Mouse (Mus musculus): Measurements from ENCODE around the gene Bcas3.
"Not testable (repeated sequence)": the region's sequence is repeated elsewhere in the genome, so short reads cannot be mapped to it uniquely, and the experiment has no call there.

Bcas3 gene

GRCm38 (mm10) chr11:85712026-85712804 is 359.2 kb downstream of the Bcas3 start:
- DNase-seq (ENCODE audit: low spot score in 2 of 2), result no peak

GRCm38 (mm10) chr11:85712860-85713813 is 360.2 kb downstream of the Bcas3 start:
- peak; percentile 59 to 68 for DNase-seq (ENCODE audit: low spot score in 2 of 2)

GRCm38 (mm10) chr11:85713814-85714208 is 360.8 kb downstream of the Bcas3 start:
- no peak for DNase-seq (ENCODE audit: low spot score in 2 of 2)

GRCm38 (mm10) chr11:85714312-85714931 is 361.5 kb downstream of the Bcas3 start:
- no peak for DNase-seq (ENCODE audit: low spot score in 2 of 2)

- not testable (repeated sequence) for DNase-seq (ENCODE audit: low spot score in 2 of 2)
Measured at GRCm38 (mm10) chr11:85716730-85717129, 363.8 kb downstream of the Bcas3 start.

- DNase-seq (ENCODE audit: low spot score in 2 of 2), result no peak
Measured at GRCm38 (mm10) chr11:85719091-85719490, 366.1 kb downstream of the Bcas3 start.

GRCm38 (mm10) chr11:85719766-85720165 is 366.8 kb downstream of the Bcas3 start:
- DNase-seq (ENCODE audit: low spot score in 2 of 2), result no peak

GRCm38 (mm10) chr11:85720269-85720773 is 367.4 kb downstream of the Bcas3 start:
- no peak for DNase-seq (ENCODE audit: low spot score in 2 of 2)

GRCm38 (mm10) chr11:85721986-85722385 is 369.0 kb downstream of the Bcas3 start:
- no peak for DNase-seq (ENCODE audit: low spot score in 2 of 2)

- no peak for DNase-seq (ENCODE audit: low spot score in 2 of 2)
Measured at GRCm38 (mm10) chr11:85724159-85724558, 371.2 kb downstream of the Bcas3 start.

GRCm38 (mm10) chr11:85729725-85730124 is 376.8 kb downstream of the Bcas3 start:
- no peak for DNase-seq (ENCODE audit: low spot score in 2 of 2)

GRCm38 (mm10) chr11:85732462-85733012 is 379.6 kb downstream of the Bcas3 start:
- no peak for DNase-seq (ENCODE audit: low spot score in 2 of 2)

- DNase-seq (ENCODE audit: low spot score in 2 of 2), result no peak
Measured at GRCm38 (mm10) chr11:85733577-85733976, 380.6 kb downstream of the Bcas3 start.

- no peak for DNase-seq (ENCODE audit: low spot score in 2 of 2)
Measured at GRCm38 (mm10) chr11:85734317-85735211, 381.6 kb downstream of the Bcas3 start.

GRCm38 (mm10) chr11:85737227-85737626 is 384.3 kb downstream of the Bcas3 start:
- DNase-seq (ENCODE audit: low spot score in 2 of 2), result no peak

GRCm38 (mm10) chr11:85737893-85738292 is 384.9 kb downstream of the Bcas3 start:
- DNase-seq (ENCODE audit: low spot score in 2 of 2), result no peak

GRCm38 (mm10) chr11:85738585-85738984 is 385.6 kb downstream of the Bcas3 start:
- DNase-seq (ENCODE audit: low spot score in 2 of 2), result no peak

- no peak for DNase-seq (ENCODE audit: low spot score in 2 of 2)
Measured at GRCm38 (mm10) chr11:85739266-85739977, 386.5 kb downstream of the Bcas3 start.

- no peak for DNase-seq (ENCODE audit: low spot score in 2 of 2)
Measured at GRCm38 (mm10) chr11:85746373-85746772, 393.4 kb downstream of the Bcas3 start.

- no peak for DNase-seq (ENCODE audit: low spot score in 2 of 2)
Measured at GRCm38 (mm10) chr11:85748891-85749290, 395.9 kb downstream of the Bcas3 start.

All from spleen, postnatal 36 days (tissue).